Mouse (Mus musculus) liver, embryonic 11.5 days (tissue): ENCODE measurements at regions not wholly inside any gene's neighbourhood (a gene's known extent, or its start where the extent isn't known, plus 50 kb on each side); places are given as distances from the start of the nearest gene placed in this dataset.

ENCODE experiments used
- ATAC-seq: fragments of 200-750 bp; cut with Nextera tagmentation; replicated peaks from 2 replicates; pipeline ENCODE4 v1.8.0; 2017; ENCODE audit warnings: moderate number of reproducible peaks, mild to moderate bottlenecking, moderate TSS enrichment, moderate library complexity; ENCODE audit not compliant: low FRiP score
- DNase-seq: peaks from one replicate; pipeline ENCODE4 v3.0.0-alpha.2; 2017; ENCODE audit warnings: low spot score
- H3K27ac ChIP-seq: fragments of 300-500 bp; sonication (generic); 2 replicates; pipeline ENCODE4 v1.5.1; 2014; ENCODE audit warnings: mild to moderate bottlenecking, low read depth, low read length, control low read depth
- H3K27me3 ChIP-seq: fragments of 300-500 bp; sonication (generic); replicated peaks from 2 replicates; pipeline ENCODE4 v1.6.1; 2014; ENCODE audit warnings: low read length, mixed read lengths; ENCODE audit not compliant: control insufficient read depth, insufficient read depth
- H3K36me3 ChIP-seq: fragments of 300-500 bp; sonication (generic); 2 replicates; pipeline ENCODE4 v1.6.1; 2014; ENCODE audit warnings: mild to moderate bottlenecking, low read length, moderate library complexity, mixed read lengths; ENCODE audit not compliant: control insufficient read depth, insufficient read depth
- H3K4me1 ChIP-seq: fragments of 300-500 bp; sonication (generic); replicated peaks from 2 replicates; pipeline ENCODE4 v1.6.1; 2014; ENCODE audit warnings: low read length, mixed read lengths; ENCODE audit not compliant: control insufficient read depth, insufficient read depth
- H3K4me2 ChIP-seq: fragments of 300-500 bp; sonication (generic); 2 replicates; pipeline ENCODE4 v1.6.1; 2014; ENCODE audit warnings: mild to moderate bottlenecking, control low read depth, moderate library complexity
- H3K4me3 ChIP-seq: fragments of 300-500 bp; sonication (generic); 2 replicates; pipeline ENCODE4 v1.5.1; 2014; ENCODE audit warnings: low read depth, low read length, control low read depth
- H3K9ac ChIP-seq: fragments of 300-500 bp; sonication (generic); 2 replicates; pipeline ENCODE4 v1.6.1; 2014; ENCODE audit warnings: low read depth, low read length, control low read depth
- H3K9me3 ChIP-seq: fragments of 300-500 bp; sonication (generic); 2 replicates; pipeline ENCODE4 v1.6.1; 2016; ENCODE audit warnings: low read length, inconsistent platforms, mixed read lengths; ENCODE audit not compliant: control insufficient read depth
- WGBS: fragments of 180-500 bp; shearing (Covaris S2); extraction: QIAGEN DNeasy Blood & Tissue Kit; methylation state at CpG from one replicate; pipeline ENCODE4 v1.1.7; 2014; 5-methylcytosine and 5-hydroxymethylcytosine counted together

- ATAC-seq (no peak), DNase-seq (no peak)
- H3K27me3 ChIP-seq = no peaks in the 10 kb centered on the region
- H3K4me2 ChIP-seq = no peak overlapping the region
- no peaks in the 10 kb centered on the region for H3K36me3 ChIP-seq
- H3K9me3 ChIP-seq = no peaks in the 10 kb centered on the region
- H3K4me1 ChIP-seq = no peaks in the 10 kb centered on the region
- no peak overlapping the region for H3K27ac ChIP-seq
- no peak overlapping the region for H3K9ac ChIP-seq
- H3K4me3 ChIP-seq = no peak overlapping the region
Observed at GRCm38 (mm10) chr8:128155604-128156003, 202.8 kb upstream of the Nrp1 start.

GRCm38 (mm10) chr8:128156221-128156620, 202.2 kb upstream of the Nrp1 start:
- ATAC-seq (no peak), DNase-seq (no peak)
- H3K9ac ChIP-seq = no peak overlapping the region
- H3K4me3 ChIP-seq = no peak overlapping the region
- no peaks in the 10 kb centered on the region for H3K27me3 ChIP-seq
- H3K4me2 ChIP-seq = no peak overlapping the region
- H3K4me1 ChIP-seq = no peaks in the 10 kb centered on the region
- H3K27ac ChIP-seq = no peak overlapping the region
- no peaks in the 10 kb centered on the region for H3K9me3 ChIP-seq
- H3K36me3 ChIP-seq = no peaks in the 10 kb centered on the region
- WGBS = 39% methylated on average over 3 of the region's 3 CpGs

GRCm38 (mm10) chr8:128162857-128163256, 195.5 kb upstream of the Nrp1 start:
- no peak overlapping the region for H3K9ac ChIP-seq
- no peak overlapping the region for H3K4me3 ChIP-seq
- ATAC-seq = no peak
- H3K4me1 ChIP-seq = no peaks in the 10 kb centered on the region
- no peaks in the 10 kb centered on the region for H3K27me3 ChIP-seq
- no peaks in the 10 kb centered on the region for H3K36me3 ChIP-seq
- no peak overlapping the region for H3K27ac ChIP-seq
- DNase-seq = no peak
- no peaks in the 10 kb centered on the region for H3K9me3 ChIP-seq
- H3K4me2 ChIP-seq = no peak overlapping the region

- no peak overlapping the region for H3K27ac ChIP-seq
- H3K27me3 ChIP-seq = no peaks in the 10 kb centered on the region
- ATAC-seq (no peak), DNase-seq (no peak)
- no peak overlapping the region for H3K9ac ChIP-seq
- no peaks in the 10 kb centered on the region for H3K36me3 ChIP-seq
- H3K4me2 ChIP-seq = no peak overlapping the region
- H3K4me3 ChIP-seq = no peak overlapping the region
- no peaks in the 10 kb centered on the region for H3K9me3 ChIP-seq
- no peaks in the 10 kb centered on the region for H3K4me1 ChIP-seq
- 86% methylated on average over 5 of the region's 5 CpGs for WGBS
Observed at GRCm38 (mm10) chr8:128164976-128165375, 193.4 kb upstream of the Nrp1 start.

- no peak for ATAC-seq
- no peaks in the 10 kb centered on the region for H3K4me1 ChIP-seq
- H3K4me2 ChIP-seq = no peak overlapping the region
- no peak overlapping the region for H3K4me3 ChIP-seq
- H3K9ac ChIP-seq = no peak overlapping the region
- 85% methylated on average over 2 of the region's 2 CpGs for WGBS
- no peaks in the 10 kb centered on the region for H3K9me3 ChIP-seq
- DNase-seq = no peak
- H3K36me3 ChIP-seq = no peaks in the 10 kb centered on the region
- no peak overlapping the region for H3K27ac ChIP-seq
- H3K27me3 ChIP-seq = no peaks in the 10 kb centered on the region
Observed at GRCm38 (mm10) chr8:128165591-128165990, 192.8 kb upstream of the Nrp1 start.

DNA sequence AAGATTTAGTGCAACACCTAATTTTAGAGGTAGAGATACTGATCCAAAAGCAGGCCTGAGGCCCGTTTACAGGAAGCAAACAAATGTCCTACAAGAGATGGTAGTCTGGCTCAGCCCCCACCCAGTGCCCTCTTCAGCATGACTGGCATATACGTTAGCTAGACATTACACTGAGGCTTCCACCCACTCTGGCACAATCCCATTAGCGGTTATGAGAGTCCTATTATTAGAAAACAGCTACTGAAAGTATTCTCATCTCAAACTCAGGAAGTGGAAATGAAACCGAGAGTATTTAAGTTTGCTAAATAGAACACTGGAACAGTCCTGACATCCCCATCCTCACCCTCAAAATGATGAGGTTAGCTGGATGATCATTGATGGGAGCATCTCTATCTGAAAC, 192.3 kb upstream of the Nrp1 start:
- no peaks in the 10 kb centered on the region for H3K4me1 ChIP-seq
- H3K9me3 ChIP-seq = no peaks in the 10 kb centered on the region
- no peak for ATAC-seq
- DNase-seq = no peak
- WGBS = 74% methylated on average over 4 of the region's 4 CpGs
- no peak overlapping the region for H3K4me3 ChIP-seq
- no peak overlapping the region for H3K4me2 ChIP-seq
- H3K9ac ChIP-seq = no peak overlapping the region
- no peak overlapping the region for H3K27ac ChIP-seq
- H3K27me3 ChIP-seq = no peaks in the 10 kb centered on the region
- H3K36me3 ChIP-seq = no peaks in the 10 kb centered on the region

DNA sequence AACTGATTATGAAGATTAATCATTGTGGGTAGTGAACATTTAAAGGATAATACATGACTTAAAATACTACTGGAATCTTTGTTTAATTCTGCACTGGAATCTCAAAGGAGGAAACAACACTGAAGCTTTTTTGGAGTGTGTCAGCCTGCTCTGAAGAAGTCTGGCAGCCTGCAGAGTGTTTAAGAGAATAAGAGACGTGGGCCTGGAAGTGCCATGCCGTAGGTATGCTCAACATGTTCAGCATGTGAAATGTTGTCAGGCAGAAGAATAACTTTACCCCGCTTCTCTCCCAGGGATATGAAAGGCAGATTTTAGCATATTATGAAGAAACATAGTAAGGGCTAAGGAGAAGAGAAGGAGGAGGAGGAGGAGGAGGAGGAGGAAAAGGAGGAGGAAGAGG, 189.6 kb upstream of the Nrp1 start:
- Histone ChIP-seq H3K4me1 (no peaks in the 10 kb centered on the region), H3K4me3 (no peak overlapping the region), H3K9ac (no peak overlapping the region), H3K9me3 (no peaks in the 10 kb centered on the region), H3K36me3 (no peaks in the 10 kb centered on the region), H3K4me2 (no peak overlapping the region), H3K27me3 (no peaks in the 10 kb centered on the region), H3K27ac (no peak overlapping the region)
- no peak for DNase-seq
- 84% methylated on average over 3 of the region's 3 CpGs for WGBS
- ATAC-seq = no peak

- Histone ChIP-seq H3K9ac (no peak overlapping the region), H3K4me2 (no peak overlapping the region), H3K4me3 (no peak overlapping the region), H3K27ac (no peak overlapping the region), H3K36me3 (no peaks in the 10 kb centered on the region), H3K27me3 (no peaks in the 10 kb centered on the region), H3K4me1 (no peaks in the 10 kb centered on the region), H3K9me3 (no peaks in the 10 kb centered on the region)
- DNase-seq (no peak), ATAC-seq (no peak)
- 9% methylated on average over 1 of the region's 1 CpGs for whole genome bisulfite sequencing
Observed at GRCm38 (mm10) chr8:128171116-128171515, 187.3 kb upstream of the Nrp1 start.

GRCm38 (mm10) chr8:128180214-128180613, 178.2 kb upstream of the Nrp1 start:
- Histone ChIP-seq H3K4me1 (no peaks in the 10 kb centered on the region), H3K4me2 (no peak overlapping the region), H3K9ac (no peak overlapping the region), H3K9me3 (no peaks in the 10 kb centered on the region), H3K4me3 (no peak overlapping the region), H3K27ac (no peak overlapping the region), H3K36me3 (no peaks in the 10 kb centered on the region), H3K27me3 (no peaks in the 10 kb centered on the region)
- ATAC-seq (no peak), DNase-seq (no peak)
- 74% methylated on average over 5 of the region's 5 CpGs for WGBS
